Mouse (Mus musculus): ENCODE results near the gene Gm49354. TPM values are rescaled to one million over a fixed set of nuclear protein-coding genes. Genes with fewer than 3 reads are reported as not detected.

Gm49354 gene
- polyA plus RNA-seq (2015; fragmentation: Nextera tagmentation; extraction: Ambion mirVana), result not detected in 2 replicates

GRCm38 (mm10) chr13:59782145-59782544 is at the start of gene Gm49354:
Gm49354 (minus strand) TSS chr13:59782245.
- WGBS, result 90% methylated on average over 7 of the region's 7 CpGs
- Histone ChIP-seq H3K4me3 (replicated peaks) (no peak within 1 kb of the TSS), H3K4me1 (no peaks in the 10 kb centered on the region), H3K9ac (no peak within 1 kb of the TSS), H3K27ac (replicated peaks) (no peak within 1 kb of the TSS), H3K4me2 (replicated peaks) (no peak within 1 kb of the TSS), H3K27me3 (no peaks in the 10 kb centered on the region), H3K36me3 (peaks cover 96% of the 10 kb centered on the region), H3K9me3 (replicated peaks) (no peaks in the 10 kb centered on the region)
- no peak for ATAC-seq (ENCODE audit: insufficient number of reproducible peaks, low FRiP score, low TSS enrichment, low read depth)

- H3K27me3 ChIP-seq, result no peaks in the 10 kb centered on the region
- no peak overlapping the region for H3K27ac ChIP-seq (replicated peaks)
- H3K4me3 ChIP-seq (replicated peaks), result no peak overlapping the region
- no peak overlapping the region for H3K4me2 ChIP-seq (replicated peaks)
- no peaks in the 10 kb centered on the region for H3K9me3 ChIP-seq (replicated peaks)
- no peak for ATAC-seq (ENCODE audit: insufficient number of reproducible peaks, low FRiP score, low TSS enrichment, low read depth)
- no peaks in the 10 kb centered on the region for H3K36me3 ChIP-seq
- H3K4me1 ChIP-seq, result peaks cover 10% of the 10 kb centered on the region
- H3K9ac ChIP-seq, result no peak overlapping the region
Observed at GRCm38 (mm10) chr13:59825966-59826365, 43.9 kb upstream of the Gm49354 start.

- peak within 1 kb of the TSS; percentile 61 for H3K4me2 ChIP-seq (replicated peaks)
- H3K36me3 ChIP-seq, result peaks cover 7% of the 10 kb centered on the region; the same call in 1 of the 2 replicates
- peak; percentile 98 for ATAC-seq (ENCODE audit: insufficient number of reproducible peaks, low FRiP score, low TSS enrichment, low read depth)
- peak within 1 kb of the TSS; percentile 94 for H3K27ac ChIP-seq (replicated peaks)
- H3K9me3 ChIP-seq (replicated peaks), result no peaks in the 10 kb centered on the region
- peaks cover 31% of the 10 kb centered on the region for H3K4me1 ChIP-seq
- peak within 1 kb of the TSS; percentile 99 for H3K4me3 ChIP-seq (replicated peaks)
- H3K9ac ChIP-seq, result peak within 1 kb of the TSS; percentile 80
- under 1% methylated on average over 89 of the region's 100 CpGs for WGBS
- no peaks in the 10 kb centered on the region for H3K27me3 ChIP-seq
Observed at GRCm38 (mm10) chr13:59822507-59823462, 40.7 kb upstream of the Gm49354 start, which contains the start of gene Tut7. Tut7 (minus strand) TSS chr13:59823147.

- no peak for ATAC-seq (ENCODE audit: insufficient number of reproducible peaks, low FRiP score, low TSS enrichment, low read depth)
- peaks cover 31% of the 10 kb centered on the region for H3K4me1 ChIP-seq
- H3K9me3 ChIP-seq (replicated peaks), result no peaks in the 10 kb centered on the region
- 69% methylated on average over 3 of the region's 3 CpGs for WGBS
- no peaks in the 10 kb centered on the region for H3K27me3 ChIP-seq
- H3K9ac ChIP-seq, result no peak overlapping the region
- H3K36me3 ChIP-seq, result peaks cover 19% of the 10 kb centered on the region
- H3K4me3 ChIP-seq (replicated peaks), result no peak overlapping the region
- H3K4me2 ChIP-seq (replicated peaks), result peak overlapping the region; percentile 61; the same call in 1 of the 2 replicates
- H3K27ac ChIP-seq (replicated peaks), result no peak overlapping the region
Observed at GRCm38 (mm10) chr13:59820836-59821235, 38.8 kb upstream of the Gm49354 start.

GRCm38 (mm10) chr13:59820114-59820513 is 38.1 kb upstream of the Gm49354 start:
- H3K27me3 ChIP-seq, result no peaks in the 10 kb centered on the region
- peaks cover 26% of the 10 kb centered on the region for H3K36me3 ChIP-seq
- H3K9me3 ChIP-seq (replicated peaks), result no peaks in the 10 kb centered on the region
- no peak overlapping the region for H3K27ac ChIP-seq (replicated peaks)
- no peak for ATAC-seq (ENCODE audit: insufficient number of reproducible peaks, low FRiP score, low TSS enrichment, low read depth)
- H3K4me3 ChIP-seq (replicated peaks), result no peak overlapping the region
- 0 out of 2 replicates have a peak overlapping the region, but pooled peaks have one; percentile 19 for H3K4me2 ChIP-seq (replicated peaks)
- peaks cover 31% of the 10 kb centered on the region for H3K4me1 ChIP-seq
- WGBS, result 71% methylated on average over 4 of the region's 4 CpGs
- 0 out of 2 replicates have a peak overlapping the region, but pooled peaks have one; percentile 4 for H3K9ac ChIP-seq

GRCm38 (mm10) chr13:59817352-59817751 is 35.3 kb upstream of the Gm49354 start:
- Histone ChIP-seq H3K27ac (replicated peaks) (no peak overlapping the region), H3K4me2 (replicated peaks) (no peak overlapping the region), H3K4me1 (peaks cover 31% of the 10 kb centered on the region), H3K4me3 (replicated peaks) (no peak overlapping the region), H3K9me3 (replicated peaks) (no peaks in the 10 kb centered on the region), H3K36me3 (peaks cover 48% of the 10 kb centered on the region), H3K9ac (no peak overlapping the region), H3K27me3 (no peaks in the 10 kb centered on the region)
- no peak for ATAC-seq (ENCODE audit: insufficient number of reproducible peaks, low FRiP score, low TSS enrichment, low read depth)
- WGBS, result 91% methylated on average over 4 of the region's 4 CpGs

- Histone ChIP-seq H3K4me1 (peaks cover 6% of the 10 kb centered on the region; the same call in 1 of the 2 replicates), H3K9me3 (replicated peaks) (no peaks in the 10 kb centered on the region), H3K9ac (no peak overlapping the region), H3K27me3 (no peaks in the 10 kb centered on the region), H3K36me3 (peaks cover 69% of the 10 kb centered on the region), H3K27ac (replicated peaks) (no peak overlapping the region), H3K4me3 (replicated peaks) (no peak overlapping the region), H3K4me2 (replicated peaks) (no peak overlapping the region)
- no peak for ATAC-seq (ENCODE audit: insufficient number of reproducible peaks, low FRiP score, low TSS enrichment, low read depth)
- WGBS, result 84% methylated on average over 6 of the region's 6 CpGs
Observed at GRCm38 (mm10) chr13:59814109-59814591, 32.1 kb upstream of the Gm49354 start.

GRCm38 (mm10) chr13:59811581-59811980 is 29.5 kb upstream of the Gm49354 start:
- ATAC-seq (ENCODE audit: insufficient number of reproducible peaks, low FRiP score, low TSS enrichment, low read depth), result no peak
- no peaks in the 10 kb centered on the region for H3K27me3 ChIP-seq
- H3K9me3 ChIP-seq (replicated peaks), result no peaks in the 10 kb centered on the region
- no peak overlapping the region for H3K27ac ChIP-seq (replicated peaks)
- no peak overlapping the region for H3K4me2 ChIP-seq (replicated peaks)
- peaks cover 88% of the 10 kb centered on the region for H3K36me3 ChIP-seq
- 94% methylated on average over 3 of the region's 3 CpGs for WGBS
- no peaks in the 10 kb centered on the region for H3K4me1 ChIP-seq
- no peak overlapping the region for H3K9ac ChIP-seq
- no peak overlapping the region for H3K4me3 ChIP-seq (replicated peaks)

- no peak overlapping the region for H3K4me3 ChIP-seq (replicated peaks)
- no peak overlapping the region for H3K27ac ChIP-seq (replicated peaks)
- WGBS, result 78% methylated on average over 6 of the region's 6 CpGs
- H3K27me3 ChIP-seq, result no peaks in the 10 kb centered on the region
- ATAC-seq (ENCODE audit: insufficient number of reproducible peaks, low FRiP score, low TSS enrichment, low read depth), result no peak
- H3K4me2 ChIP-seq (replicated peaks), result no peak overlapping the region
- H3K9ac ChIP-seq, result no peak overlapping the region
- H3K36me3 ChIP-seq, result peaks cover 96% of the 10 kb centered on the region
- no peaks in the 10 kb centered on the region for H3K9me3 ChIP-seq (replicated peaks)
- H3K4me1 ChIP-seq, result no peaks in the 10 kb centered on the region
Observed at GRCm38 (mm10) chr13:59801000-59801399, 19.0 kb upstream of the Gm49354 start.

- Histone ChIP-seq H3K9me3 (replicated peaks) (no peaks in the 10 kb centered on the region), H3K4me3 (replicated peaks) (no peak overlapping the region), H3K4me1 (no peaks in the 10 kb centered on the region), H3K4me2 (replicated peaks) (no peak overlapping the region), H3K36me3 (peaks cover 96% of the 10 kb centered on the region), H3K9ac (no peak overlapping the region), H3K27me3 (no peaks in the 10 kb centered on the region), H3K27ac (replicated peaks) (no peak overlapping the region)
- 80% methylated on average over 2 of the region's 2 CpGs for WGBS
- ATAC-seq (ENCODE audit: insufficient number of reproducible peaks, low FRiP score, low TSS enrichment, low read depth), result no peak
Observed at GRCm38 (mm10) chr13:59800077-59800476, 18.0 kb upstream of the Gm49354 start.

- peaks cover 94% of the 10 kb centered on the region for H3K36me3 ChIP-seq
- no peak overlapping the region for H3K27ac ChIP-seq (replicated peaks)
- no peak for ATAC-seq (ENCODE audit: insufficient number of reproducible peaks, low FRiP score, low TSS enrichment, low read depth)
Observed at GRCm38 (mm10) chr13:59798306-59798705, 16.3 kb upstream of the Gm49354 start.

More at GRCm38 (mm10) chr13:59798306-59798705, 16.3 kb upstream of the Gm49354 start:
- H3K4me3 ChIP-seq (replicated peaks), result no peak overlapping the region
- H3K9me3 ChIP-seq (replicated peaks), result no peaks in the 10 kb centered on the region
- no peaks in the 10 kb centered on the region for H3K4me1 ChIP-seq
- H3K27me3 ChIP-seq, result no peaks in the 10 kb centered on the region
- no peak overlapping the region for H3K4me2 ChIP-seq (replicated peaks)
- H3K9ac ChIP-seq, result no peak overlapping the region
- 90% methylated on average over 1 of the region's 1 CpGs for WGBS

All from embryonic facial prominence, embryonic 15.5 days (tissue).